Mouse (Mus musculus) c-Kit-positive CD71-negative TER-119-negative erythroid progenitor cells, embryonic 14.5 days (primary cell): ENCODE data around the gene Crybb1.

ENCODE experiments used
- DNase-seq: peaks from one replicate; pipeline ENCODE4 v3.0.0-alpha.2; 2013; ENCODE audit warnings: low read depth

Crybb1 gene

GRCm38 (mm10) chr5:112305842-112306241 is 50.2 kb downstream of the Crybb1 start:
- no peak for DNase-seq

GRCm38 (mm10) chr5:112313222-112313885 is 57.7 kb downstream of the Crybb1 start:
- DNase-seq = no peak

- DNase-seq = no peak
These were observed 60.9 kb downstream of the Crybb1 start for GRCm38 (mm10) chr5:112316468-112316867.

GRCm38 (mm10) chr5:112317328-112317727 is 61.7 kb downstream of the Crybb1 start:
- DNase-seq = no peak
